Mouse (Mus musculus): ENCODE data around the gene Efcab6.

GRCm38 (mm10) chr15:84094921-84095320 is 29.7 kb upstream of the Efcab6 start:
- no peak for TF ChIP-seq CTCF (IDR thresholded peaks at IDR 0.05; ENCODE audit: control insufficient read depth, insufficient read depth, insufficient replicate concordance, low read depth, low read length)
- no peak for TF ChIP-seq POLR2A (IDR thresholded peaks at IDR 0.05; ENCODE audit: control insufficient read depth, low read depth, low read length)
